Mouse (Mus musculus) limb, embryonic 10.5 days (tissue): Measurements from ENCODE around the gene Trir. TPM values are rescaled to one million over a fixed set of nuclear protein-coding genes. Genes with fewer than 3 reads are reported as not detected.

Source experiments
- DNase-seq: peaks from one replicate; pipeline ENCODE4 v3.0.0-alpha.2; 2017; ENCODE audit warnings: low spot score
- H3K27ac ChIP-seq: fragments of 300-500 bp; sonication (generic); 2 replicates; pipeline ENCODE4 v1.5.1; 2016; ENCODE audit warnings: mild to moderate bottlenecking
- H3K27me3 ChIP-seq: fragments of 300-500 bp; sonication (generic); 2 replicates; pipeline ENCODE4 v1.6.1; 2016; ENCODE audit warnings: low read depth, mild to moderate bottlenecking; ENCODE audit not compliant: poor library complexity, severe bottlenecking
- H3K36me3 ChIP-seq: fragments of 300-500 bp; sonication (generic); 2 replicates; pipeline ENCODE4 v1.6.1; 2016; ENCODE audit warnings: mild to moderate bottlenecking, moderate library complexity
- H3K4me1 ChIP-seq: fragments of 300-500 bp; sonication (generic); 2 replicates; pipeline ENCODE4 v1.6.1; 2016
- H3K4me3 ChIP-seq: fragments of 300-500 bp; sonication (generic); 2 replicates; pipeline ENCODE4 v1.5.1; 2016; ENCODE audit warnings: mild to moderate bottlenecking, moderate library complexity
- H3K9me3 ChIP-seq: fragments of 300-500 bp; sonication (generic); replicated peaks from 2 replicates; pipeline ENCODE4 v1.6.1; 2016; ENCODE audit warnings: mild to moderate bottlenecking
- WGBS: fragments of 180-500 bp; shearing (Covaris S2); methylation state at CpG from one replicate; pipeline ENCODE4 v1.1.7; 2016; 5-methylcytosine and 5-hydroxymethylcytosine counted together
- polyA plus RNA-seq: library from polyadenylated mRNA; unstranded; fragments of >200 nt; fragmentation: Nextera tagmentation; extraction: Ambion mirVana; gene quantifications from 2 replicates; pipeline ENCODE4 v1.2.1, GENCODE M21; 2016

Gene Trir
- polyA plus RNA-seq, 1 experiment from 2014 or later, result 138 TPM

GRCm38 (mm10) chr8:85033867-85034266 is 7.2 kb downstream of the Trir start:
- WGBS, result 39% methylated on average over 1 of the region's 1 CpGs
- peaks cover 37% of the 10 kb centered on the region for H3K4me1 ChIP-seq
- H3K27me3 ChIP-seq, result no peaks in the 10 kb centered on the region
- 0 out of 2 replicates have a peak overlapping the region, but pooled peaks have one; percentile 81 for H3K4me3 ChIP-seq
- H3K9me3 ChIP-seq, result no peaks in the 10 kb centered on the region
- no peak for DNase-seq
- peaks cover 54% of the 10 kb centered on the region for H3K36me3 ChIP-seq
- H3K27ac ChIP-seq, result no peak overlapping the region

DNA sequence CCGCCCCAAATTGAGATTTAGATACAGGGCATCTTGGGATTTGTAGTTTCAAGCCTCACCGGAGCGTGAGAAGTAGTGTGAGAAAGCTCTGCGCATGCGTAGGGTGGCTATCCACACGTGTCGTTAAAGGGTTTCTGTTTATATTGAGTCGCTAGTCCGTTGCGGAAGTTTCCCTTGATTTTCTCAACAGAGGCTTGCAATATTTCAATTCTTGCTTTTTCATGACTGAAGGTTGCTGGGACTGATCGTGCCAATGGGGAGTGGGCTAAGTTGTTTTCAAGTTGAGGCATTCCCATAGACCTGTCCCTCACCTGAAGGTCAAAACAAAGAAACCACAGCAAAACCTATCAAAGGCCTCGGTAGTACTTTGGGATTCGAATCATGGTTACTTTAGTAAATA is 8.1 kb downstream of the Trir start:
- WGBS, result 4% methylated on average over 13 of the region's 13 CpGs
- Histone ChIP-seq H3K36me3 (peaks cover 51% of the 10 kb centered on the region), H3K4me3 (peak overlapping the region; percentile 81), H3K27me3 (no peaks in the 10 kb centered on the region), H3K9me3 (no peaks in the 10 kb centered on the region), H3K4me1 (peaks cover 34% of the 10 kb centered on the region), H3K27ac (peak overlapping the region; percentile 99)
- peak; percentile 83 for DNase-seq

GRCm38 (mm10) chr8:85035165-85035727 is 8.6 kb downstream of the Trir start:
- Histone ChIP-seq H3K4me3 (peak overlapping the region; percentile 81), H3K9me3 (no peaks in the 10 kb centered on the region), H3K36me3 (peaks cover 51% of the 10 kb centered on the region), H3K4me1 (peaks cover 34% of the 10 kb centered on the region), H3K27ac (peak overlapping the region; percentile 99), H3K27me3 (no peaks in the 10 kb centered on the region)
- WGBS, result 8% methylated on average over 12 of the region's 12 CpGs
- no peak for DNase-seq

GRCm38 (mm10) chr8:85035728-85036310 is 9.2 kb downstream of the Trir start:
- H3K4me3 ChIP-seq, result peak overlapping the region; percentile 81
- peak overlapping the region; percentile 99 for H3K27ac ChIP-seq
- H3K9me3 ChIP-seq, result no peaks in the 10 kb centered on the region
- WGBS, result 2% methylated on average over 15 of the region's 15 CpGs
- no peaks in the 10 kb centered on the region for H3K27me3 ChIP-seq
- H3K36me3 ChIP-seq, result peaks cover 51% of the 10 kb centered on the region
- peaks cover 34% of the 10 kb centered on the region for H3K4me1 ChIP-seq
- DNase-seq, result peak; percentile 51

DNA sequence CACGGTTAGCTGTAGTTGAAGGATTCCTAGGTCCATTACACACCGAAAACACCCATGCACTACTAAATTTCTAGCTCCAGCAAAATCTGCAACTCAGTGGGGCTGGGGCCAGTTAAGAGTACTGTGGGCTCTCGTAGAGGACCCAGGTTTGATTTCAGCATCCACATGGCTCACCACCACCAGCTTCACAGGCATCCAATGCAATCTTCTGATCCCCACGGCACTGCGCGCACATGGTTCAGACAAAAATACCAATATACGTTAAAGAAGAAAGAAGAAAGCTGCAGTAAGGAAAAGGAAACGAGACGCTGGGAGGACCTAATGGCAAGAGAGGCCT is 9.7 kb downstream of the Trir start:
- no peaks in the 10 kb centered on the region for H3K9me3 ChIP-seq
- H3K27ac ChIP-seq, result peak overlapping the region; percentile 99
- no peaks in the 10 kb centered on the region for H3K27me3 ChIP-seq
- WGBS, result 0% methylated on average over 9 of the region's 9 CpGs
- H3K36me3 ChIP-seq, result peaks cover 52% of the 10 kb centered on the region
- H3K4me1 ChIP-seq, result peaks cover 34% of the 10 kb centered on the region
- H3K4me3 ChIP-seq, result peak overlapping the region; percentile 81
- DNase-seq, result no peak

GRCm38 (mm10) chr8:85036718-85037365 is 10.2 kb downstream of the Trir start, which contains the start of gene Tnpo2:
TSS of gene Tnpo2 (plus strand) at chr8:85036915.
- Histone ChIP-seq H3K36me3 (peaks cover 52% of the 10 kb centered on the region), H3K4me3 (peak within 1 kb of the TSS; percentile 81), H3K4me1 (peaks cover 34% of the 10 kb centered on the region), H3K27me3 (no peaks in the 10 kb centered on the region), H3K27ac (peak within 1 kb of the TSS; percentile 99), H3K9me3 (no peaks in the 10 kb centered on the region)
- 1% methylated on average over 59 of the region's 59 CpGs for WGBS
- DNase-seq, result peak; percentile 92

DNA sequence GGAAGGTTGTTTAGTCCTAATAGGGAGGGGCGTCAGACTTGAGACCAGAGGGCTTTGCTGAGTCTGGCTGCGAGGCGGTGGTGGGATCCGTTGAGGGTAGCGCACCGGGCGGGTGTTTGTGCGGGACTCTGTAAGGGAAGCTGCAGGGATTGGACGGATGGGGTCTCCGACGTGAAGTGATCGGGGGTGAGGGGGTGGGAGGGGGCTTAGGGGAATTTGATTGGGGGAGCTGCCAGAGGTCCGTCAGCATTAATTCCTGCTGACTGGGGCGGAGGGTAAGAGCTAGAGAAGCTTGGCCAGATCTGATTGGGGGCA is 10.7 kb downstream of the Trir start:
- Histone ChIP-seq H3K27ac (peak overlapping the region; percentile 99), H3K4me1 (peaks cover 34% of the 10 kb centered on the region), H3K36me3 (peaks cover 52% of the 10 kb centered on the region), H3K9me3 (no peaks in the 10 kb centered on the region), H3K27me3 (no peaks in the 10 kb centered on the region), H3K4me3 (peak overlapping the region; percentile 81)
- WGBS, result under 1% methylated on average over 14 of the region's 14 CpGs
- DNase-seq, result no peak

DNA sequence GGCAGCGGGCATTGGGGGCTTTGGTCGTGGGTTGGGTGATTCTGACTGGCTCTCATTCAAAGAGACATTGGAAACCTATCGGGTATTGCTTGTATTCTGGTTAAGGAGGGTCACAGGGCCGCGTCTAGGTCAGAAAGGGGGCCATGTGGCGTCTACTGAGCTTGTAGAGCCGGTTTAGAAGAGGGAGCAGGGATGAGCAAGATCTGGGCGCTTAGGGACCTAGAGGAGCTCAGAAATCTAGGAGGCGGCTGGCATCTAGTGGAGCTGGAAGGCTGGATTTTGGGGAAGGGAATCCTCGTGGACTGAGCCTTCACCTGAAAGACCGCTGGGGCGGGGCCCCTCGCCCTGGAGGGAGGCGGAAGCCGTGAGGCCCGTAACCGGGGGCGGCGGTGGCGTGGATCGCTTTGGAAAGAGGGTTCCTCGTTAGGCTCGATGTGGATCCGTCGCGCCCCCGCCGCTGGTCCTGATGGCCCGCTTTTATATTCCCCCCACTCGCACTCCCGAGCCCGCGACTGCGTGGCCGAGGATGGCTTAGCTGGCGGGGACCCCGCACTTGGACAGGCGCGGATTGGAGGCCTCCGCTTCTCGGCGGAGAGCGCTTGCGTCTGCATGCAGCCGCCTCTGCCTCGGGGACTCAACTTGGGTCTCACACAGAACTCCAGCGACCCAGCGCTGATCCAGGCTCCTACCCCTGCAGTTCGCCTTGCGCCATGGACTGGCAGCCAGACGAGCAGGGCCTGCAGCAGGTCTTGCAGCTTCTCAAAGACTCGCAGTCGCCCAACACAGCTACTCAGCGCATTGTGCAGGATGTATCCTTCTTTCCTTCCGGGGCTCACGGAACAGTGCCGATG is 11.3 kb downstream of the Trir start:
- peak overlapping the region; percentile 81 for H3K4me3 ChIP-seq
- peak overlapping the region; percentile 99 for H3K27ac ChIP-seq
- peak; percentile 79 for DNase-seq
- no peaks in the 10 kb centered on the region for H3K9me3 ChIP-seq
- WGBS, result under 1% methylated on average over 57 of the region's 57 CpGs
- H3K4me1 ChIP-seq, result peaks cover 34% of the 10 kb centered on the region
- H3K27me3 ChIP-seq, result no peaks in the 10 kb centered on the region
- peaks cover 52% of the 10 kb centered on the region for H3K36me3 ChIP-seq

GRCm38 (mm10) chr8:85043619-85044018 is 17.0 kb downstream of the Trir start:
- H3K36me3 ChIP-seq, result peaks cover 95% of the 10 kb centered on the region
- H3K27me3 ChIP-seq, result no peaks in the 10 kb centered on the region
- WGBS, result 96% methylated on average over 6 of the region's 6 CpGs
- H3K9me3 ChIP-seq, result no peaks in the 10 kb centered on the region
- H3K27ac ChIP-seq, result no peak overlapping the region
- no peak overlapping the region for H3K4me3 ChIP-seq
- peaks cover 7% of the 10 kb centered on the region for H3K4me1 ChIP-seq
- no peak for DNase-seq

- H3K4me3 ChIP-seq, result no peak overlapping the region
- H3K27me3 ChIP-seq, result no peaks in the 10 kb centered on the region
- peaks cover 12% of the 10 kb centered on the region for H3K4me1 ChIP-seq
- H3K9me3 ChIP-seq, result no peaks in the 10 kb centered on the region
- WGBS, result 84% methylated on average over 7 of the region's 7 CpGs
- DNase-seq, result no peak
- no peak overlapping the region for H3K27ac ChIP-seq
- H3K36me3 ChIP-seq, result peaks cover 58% of the 10 kb centered on the region
Observed at GRCm38 (mm10) chr8:85057367-85057766, 30.7 kb downstream of the Trir start.

- under 1% methylated on average over 53 of the region's 53 CpGs for WGBS
- no peaks in the 10 kb centered on the region for H3K27me3 ChIP-seq
- peaks cover 39% of the 10 kb centered on the region for H3K36me3 ChIP-seq
- DNase-seq, result peak; percentile 96
- peaks cover 12% of the 10 kb centered on the region for H3K4me1 ChIP-seq
- no peaks in the 10 kb centered on the region for H3K9me3 ChIP-seq
- peak within 1 kb of the TSS; percentile 68 for H3K27ac ChIP-seq
- H3K4me3 ChIP-seq, result peak within 1 kb of the TSS; percentile 89
Observed at GRCm38 (mm10) chr8:85059879-85060616, 33.4 kb downstream of the Trir start, which contains the start of gene Fbxw9. TSS of gene Fbxw9 (plus strand) at chr8:85060055.

- Histone ChIP-seq H3K27ac (no peak overlapping the region), H3K4me1 (peaks cover 12% of the 10 kb centered on the region), H3K27me3 (no peaks in the 10 kb centered on the region), H3K36me3 (peaks cover 36% of the 10 kb centered on the region), H3K9me3 (no peaks in the 10 kb centered on the region), H3K4me3 (no peak overlapping the region)
- 92% methylated on average over 4 of the region's 4 CpGs for WGBS
- DNase-seq, result no peak
Observed at GRCm38 (mm10) chr8:85062603-85063002, 36.0 kb downstream of the Trir start.
